Mouse (Mus musculus) heart, embryonic 11.5 days (tissue): ENCODE results near the gene Gm36079. TPM values are rescaled to one million over a fixed set of nuclear protein-coding genes. Genes with fewer than 3 reads are reported as not detected.
"Not testable (repeated sequence)": the region's sequence is repeated elsewhere in the genome, so short reads cannot be mapped to it uniquely, and the experiment has no call there.

Source experiments
- ATAC-seq: fragments of 200-750 bp; cut with Nextera tagmentation; replicated peaks from 2 replicates; pipeline ENCODE4 v1.8.0; 2017; ENCODE audit warnings: moderate library complexity; ENCODE audit not compliant: insufficient number of reproducible peaks, low FRiP score, low TSS enrichment
- H3K27ac ChIP-seq: fragments of 300-500 bp; sonication (generic); 2 replicates; pipeline ENCODE4 v1.5.1; 2014; ENCODE audit warnings: mild to moderate bottlenecking, low read depth, low read length
- H3K27me3 ChIP-seq: fragments of 300-500 bp; sonication (generic); 2 replicates; pipeline ENCODE4 v1.6.1; 2014; ENCODE audit warnings: mild to moderate bottlenecking, low read length, mixed read lengths; ENCODE audit not compliant: control insufficient read depth, insufficient read depth
- H3K36me3 ChIP-seq: fragments of 300-500 bp; sonication (generic); 2 replicates; pipeline ENCODE4 v1.6.1; 2014; ENCODE audit warnings: mild to moderate bottlenecking, low read length, moderate library complexity, mixed read lengths; ENCODE audit not compliant: control insufficient read depth, insufficient read depth
- H3K4me1 ChIP-seq: fragments of 300-500 bp; sonication (generic); 2 replicates; pipeline ENCODE4 v1.6.1; 2014; ENCODE audit warnings: low read length; ENCODE audit not compliant: control insufficient read depth, insufficient read depth
- H3K4me2 ChIP-seq: fragments of 300-500 bp; sonication (generic); 2 replicates; pipeline ENCODE4 v1.6.1; 2014; ENCODE audit warnings: mild to moderate bottlenecking, moderate library complexity
- H3K4me3 ChIP-seq: fragments of 300-500 bp; sonication (generic); 2 replicates; pipeline ENCODE4 v1.5.1; 2014; ENCODE audit warnings: low read depth, low read length
- H3K9ac ChIP-seq: fragments of 300-500 bp; sonication (generic); 2 replicates; pipeline ENCODE4 v1.6.1; 2014; ENCODE audit warnings: mild to moderate bottlenecking, low read depth, low read length, moderate library complexity
- H3K9me3 ChIP-seq: fragments of 300-500 bp; sonication (generic); replicated peaks from 2 replicates; pipeline ENCODE4 v1.6.1; 2016; ENCODE audit warnings: low read length; ENCODE audit not compliant: control insufficient read depth
- WGBS: fragments of 180-500 bp; shearing (Covaris S2); extraction: QIAGEN DNeasy Blood & Tissue Kit; methylation state at CpG from one replicate; pipeline ENCODE4 v1.1.7; 2014; ENCODE audit not compliant: insufficient replicate concordance; 5-methylcytosine and 5-hydroxymethylcytosine counted together
- polyA plus RNA-seq: library from polyadenylated mRNA; unstranded; fragments of >200 nt; fragmentation: Nextera tagmentation; extraction: Ambion mirVana; gene quantifications from 2 replicates; pipeline ENCODE4 v1.2.1, GENCODE M21; 2014

The Gm36079 gene
- polyA plus RNA-seq: not detected in 2 replicates

DNA sequence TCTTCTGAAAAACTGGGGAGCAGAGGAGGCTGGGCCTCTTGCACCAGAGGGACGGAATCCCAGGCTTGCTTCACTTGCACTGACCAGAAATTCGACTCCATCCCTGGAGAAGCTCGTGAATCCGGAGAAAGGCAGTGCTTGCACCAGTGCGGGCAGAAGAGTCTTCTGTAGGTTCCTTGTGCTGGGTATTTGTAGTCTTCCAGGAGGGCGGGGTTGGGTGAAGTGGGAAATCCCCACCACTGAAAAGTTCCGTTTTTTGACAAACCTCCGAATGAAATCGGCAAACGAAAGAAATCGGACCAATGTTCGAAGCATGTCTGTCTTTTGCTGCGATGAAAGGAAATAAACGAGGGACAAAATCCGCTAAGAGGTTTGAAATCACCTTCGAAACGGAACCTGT, at the start of gene Gm36079:
Gene Gm36079 (minus strand): TSS at position 101 of the 400 bp plus-strand sequence.
- not testable (repeated sequence) for H3K9me3 ChIP-seq, H3K4me1 ChIP-seq, ATAC-seq, H3K27ac ChIP-seq, H3K4me2 ChIP-seq, H3K36me3 ChIP-seq, H3K27me3 ChIP-seq, H3K4me3 ChIP-seq, H3K9ac ChIP-seq
- WGBS: 0% methylated on average over 3 of the region's 17 CpGs

DNA sequence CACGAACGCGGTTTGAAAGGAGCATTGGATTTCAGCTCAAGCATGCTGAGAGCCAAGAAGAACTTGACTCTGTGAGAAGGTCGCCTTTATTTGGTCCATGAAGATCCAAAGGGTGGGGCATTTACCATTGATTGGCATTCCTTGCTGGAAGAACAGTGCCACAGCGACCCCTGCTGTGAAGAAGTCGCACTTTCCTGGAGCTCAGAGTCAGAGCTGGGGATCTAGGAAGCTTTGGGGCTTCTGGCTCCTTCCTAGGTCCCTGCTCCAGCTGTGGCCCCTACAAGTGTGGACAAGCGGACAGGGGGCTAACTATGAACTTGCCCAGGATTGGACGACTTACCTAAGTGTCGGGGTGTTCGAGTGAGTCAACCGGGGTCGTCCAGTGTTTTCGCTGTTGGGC, 44.1 kb upstream of the Gm36079 start:
- not testable (repeated sequence) for H3K4me2 ChIP-seq, ATAC-seq, H3K9me3 ChIP-seq, H3K4me3 ChIP-seq, H3K4me1 ChIP-seq, H3K9ac ChIP-seq, H3K27ac ChIP-seq, H3K36me3 ChIP-seq, H3K27me3 ChIP-seq
- WGBS: no CpG with 5 or more reads among the region's 13 CpGs

DNA sequence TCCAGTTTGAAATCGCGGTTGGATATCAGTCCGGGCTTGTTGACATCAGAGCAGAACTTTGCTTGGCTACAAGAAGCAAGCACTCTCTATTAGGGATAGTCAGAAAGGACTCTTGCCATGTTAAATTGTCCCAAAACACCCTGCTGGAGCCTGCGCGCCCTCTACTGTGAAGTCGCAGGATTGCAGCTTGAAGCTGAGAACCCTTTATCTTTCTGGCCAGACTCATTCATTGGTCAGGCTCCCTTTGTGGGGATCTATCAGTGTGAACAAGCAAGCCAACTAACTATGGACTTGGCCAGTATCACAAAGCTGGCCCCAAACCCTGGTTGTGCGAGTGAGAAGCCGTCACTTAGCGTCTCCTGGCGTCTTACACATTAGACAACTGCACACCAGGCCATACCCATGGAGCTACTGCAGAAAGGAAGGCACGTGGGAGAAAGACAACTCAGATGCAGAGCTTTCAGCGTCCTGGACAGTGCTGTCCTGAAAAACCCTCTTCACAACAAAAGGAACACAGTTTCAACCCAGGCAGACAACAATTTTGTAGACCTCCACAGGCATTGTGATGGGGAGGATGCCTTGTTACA, 43.3 kb upstream of the Gm36079 start:
- not testable (repeated sequence) for H3K4me3 ChIP-seq, H3K27me3 ChIP-seq, H3K27ac ChIP-seq, H3K36me3 ChIP-seq, ATAC-seq, H3K9me3 ChIP-seq, H3K4me2 ChIP-seq, H3K4me1 ChIP-seq, H3K9ac ChIP-seq
- no CpG with 5 or more reads among the region's 12 CpGs for WGBS

DNA sequence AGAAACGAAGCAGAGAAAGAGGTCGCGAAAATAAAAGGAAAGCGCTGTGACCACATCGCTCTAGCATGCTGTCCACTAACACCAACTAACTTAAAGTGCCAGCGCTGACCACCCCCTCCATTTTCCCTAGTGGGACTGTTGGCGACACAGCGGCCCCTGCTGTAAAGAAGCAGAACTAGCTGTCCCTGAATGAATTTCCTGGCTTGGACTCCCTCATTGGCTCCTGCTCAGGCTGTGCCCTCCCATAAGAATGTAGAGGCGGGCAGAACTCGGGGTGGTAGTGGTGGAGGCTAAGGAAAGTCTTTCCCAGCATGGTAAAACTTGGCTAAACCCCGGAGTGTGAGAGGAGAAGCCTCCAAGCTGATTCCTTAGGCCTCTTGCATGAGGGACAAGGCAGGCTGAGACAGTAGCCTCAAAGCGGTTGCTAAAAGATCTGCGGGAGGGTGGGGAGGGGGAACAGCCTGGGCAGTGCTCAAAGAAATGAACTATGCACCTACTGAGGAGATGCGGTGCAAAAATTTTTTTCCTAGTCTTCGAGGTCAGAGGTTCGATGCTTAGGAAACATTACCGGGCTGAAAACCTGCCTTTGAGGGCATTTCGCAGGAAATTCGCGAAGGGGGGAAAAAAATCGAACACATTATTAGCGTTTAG, 36.8 kb upstream of the Gm36079 start:
- not testable (repeated sequence) for H3K4me3 ChIP-seq, H3K36me3 ChIP-seq, H3K9ac ChIP-seq, H3K27ac ChIP-seq, H3K27me3 ChIP-seq, H3K9me3 ChIP-seq, ATAC-seq, H3K4me2 ChIP-seq, H3K4me1 ChIP-seq
- WGBS: no CpG with 5 or more reads among the region's 22 CpGs

DNA sequence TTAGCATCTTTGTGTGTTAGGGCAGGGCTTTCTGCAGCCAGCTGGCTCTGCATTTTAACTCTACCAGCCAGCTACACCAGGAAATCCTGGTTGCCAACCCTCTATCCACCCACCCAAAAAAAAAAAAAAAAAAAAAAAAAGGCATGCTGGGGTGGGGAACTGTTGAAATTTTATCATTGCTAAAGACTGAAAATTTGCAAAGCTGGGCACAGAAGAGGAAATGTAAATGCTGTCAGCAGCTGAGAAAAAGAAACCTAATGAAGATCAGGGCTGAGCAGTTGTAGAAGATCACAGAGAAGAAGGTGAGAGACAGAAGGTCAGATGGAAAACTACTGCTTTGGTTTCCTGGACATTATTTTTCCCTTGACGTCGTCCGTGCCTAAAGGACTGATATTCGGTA, 36.1 kb upstream of the Gm36079 start:
- not testable (repeated sequence) for H3K36me3 ChIP-seq, H3K4me3 ChIP-seq, H3K27ac ChIP-seq, H3K4me1 ChIP-seq, H3K4me2 ChIP-seq, H3K9me3 ChIP-seq, ATAC-seq, H3K9ac ChIP-seq, H3K27me3 ChIP-seq
- no CpG with 5 or more reads among the region's 4 CpGs for WGBS

DNA sequence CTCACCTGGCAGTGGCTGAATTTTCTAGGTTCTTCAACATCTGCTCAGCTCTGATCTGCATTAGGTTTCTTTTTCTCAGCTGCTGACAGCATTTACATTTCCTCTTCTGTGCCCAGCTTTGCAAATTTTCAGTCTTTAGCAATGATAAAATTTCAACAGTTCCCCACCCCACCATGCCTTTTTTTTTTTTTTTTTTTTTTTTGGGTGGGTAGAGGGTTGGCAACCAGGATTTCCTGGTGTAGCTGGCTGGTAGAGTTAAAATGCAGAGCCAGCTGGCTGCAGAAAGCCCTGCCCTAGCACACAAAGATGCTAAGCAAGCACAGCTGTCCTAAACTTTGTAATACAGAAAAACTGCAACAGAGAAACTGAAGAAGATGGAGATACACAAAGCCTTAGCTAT, 25.3 kb upstream of the Gm36079 start, which contains the start of gene Gm21188:
Gene Gm21188 (minus strand): TSS at position 110 of the 400 bp plus-strand sequence.
- H3K4me3 ChIP-seq, H3K27ac ChIP-seq, H3K4me1 ChIP-seq, H3K9ac ChIP-seq, H3K27me3 ChIP-seq, H3K36me3 ChIP-seq, ATAC-seq, H3K4me2 ChIP-seq, H3K9me3 ChIP-seq: not testable (repeated sequence)

DNA sequence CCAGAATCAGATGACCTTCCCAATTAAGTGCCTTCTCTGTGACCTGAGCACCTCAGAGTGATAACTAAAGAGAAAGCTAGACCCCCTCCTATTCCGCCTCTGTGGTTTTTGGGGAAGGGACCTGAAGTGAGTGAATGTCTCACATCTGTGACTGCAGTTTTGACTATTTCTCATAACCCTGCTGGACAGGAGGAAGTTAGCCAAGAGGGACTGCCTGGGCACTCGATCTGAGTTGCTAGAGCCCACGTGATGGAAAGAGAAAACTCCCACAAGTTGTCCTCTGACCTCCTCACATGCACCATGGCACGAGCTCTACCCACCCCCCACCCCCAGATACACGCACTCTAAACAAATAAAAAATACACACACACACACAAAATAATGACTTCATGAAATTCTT, 21.8 kb upstream of the Gm36079 start:
- not testable (repeated sequence) for H3K4me1 ChIP-seq, ATAC-seq, H3K27me3 ChIP-seq, H3K4me3 ChIP-seq, H3K9me3 ChIP-seq, H3K27ac ChIP-seq, H3K4me2 ChIP-seq, H3K9ac ChIP-seq, H3K36me3 ChIP-seq
- WGBS: no CpG with 5 or more reads among the region's 5 CpGs

DNA sequence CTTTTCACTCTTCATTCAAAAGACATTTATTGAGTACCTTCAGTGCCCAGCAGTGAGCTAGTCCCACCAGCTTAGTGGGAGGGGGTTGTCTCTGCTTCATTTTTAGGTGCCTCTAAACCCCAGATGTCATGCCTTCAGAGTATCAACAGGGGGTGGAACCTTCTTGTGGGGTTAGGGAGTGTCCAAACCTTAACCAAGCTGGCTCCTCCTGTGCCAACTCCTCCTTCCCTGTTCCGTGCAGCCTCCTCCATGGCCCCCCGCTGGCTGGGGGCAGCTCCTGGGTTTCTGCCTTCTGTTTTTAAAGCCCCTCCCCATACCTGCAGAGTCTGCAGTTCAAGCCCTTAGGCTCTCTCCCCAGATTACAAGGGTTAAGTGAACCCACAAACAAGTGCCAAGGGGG, 21.4 kb upstream of the Gm36079 start:
- not testable (repeated sequence) for H3K27ac ChIP-seq, H3K27me3 ChIP-seq, H3K4me1 ChIP-seq, H3K9ac ChIP-seq, H3K4me2 ChIP-seq, H3K4me3 ChIP-seq, H3K9me3 ChIP-seq, ATAC-seq, H3K36me3 ChIP-seq
- WGBS: no CpG with 5 or more reads among the region's 2 CpGs
